Mouse (Mus musculus) kidney, embryonic 15.5 days (tissue): ENCODE results near the gene Lipe. TPM values are rescaled to one million over a fixed set of nuclear protein-coding genes. Genes with fewer than 3 reads are reported as not detected.

Experiments used
- ATAC-seq: fragments of 200-750 bp; cut with Nextera tagmentation; replicated peaks from 2 replicates; pipeline ENCODE4 v1.8.0; 2017; ENCODE audit warnings: moderate TSS enrichment; ENCODE audit not compliant: low FRiP score
- H3K27ac ChIP-seq: fragments of 300-500 bp; sonication (generic); 2 replicates; pipeline ENCODE4 v1.5.1; 2015; ENCODE audit warnings: mild to moderate bottlenecking, inconsistent platforms
- H3K27me3 ChIP-seq: fragments of 300-500 bp; sonication (generic); 2 replicates; pipeline ENCODE4 v1.6.1; 2015; ENCODE audit warnings: inconsistent platforms
- H3K36me3 ChIP-seq: fragments of 300-500 bp; sonication (generic); 2 replicates; pipeline ENCODE4 v1.6.1; 2015; ENCODE audit warnings: inconsistent platforms
- H3K4me1 ChIP-seq: fragments of 300-500 bp; sonication (generic); 2 replicates; pipeline ENCODE4 v1.6.1; 2015; ENCODE audit warnings: inconsistent platforms
- H3K4me2 ChIP-seq: fragments of 300-500 bp; sonication (generic); 2 replicates; pipeline ENCODE4 v1.6.1; 2015; ENCODE audit warnings: moderate library complexity, mild to moderate bottlenecking, inconsistent platforms
- H3K4me3 ChIP-seq: fragments of 300-500 bp; sonication (generic); replicated peaks from 2 replicates; pipeline ENCODE4 v1.5.1; 2015; ENCODE audit warnings: mild to moderate bottlenecking, inconsistent platforms
- H3K9ac ChIP-seq: fragments of 300-500 bp; sonication (generic); 2 replicates; pipeline ENCODE4 v1.6.1; 2015; ENCODE audit warnings: mild to moderate bottlenecking, inconsistent platforms
- H3K9me3 ChIP-seq: fragments of 300-500 bp; sonication (generic); replicated peaks from 2 replicates; pipeline ENCODE4 v1.6.1; 2016; ENCODE audit warnings: inconsistent platforms
- WGBS: fragments of 180-500 bp; shearing (Covaris S2); methylation state at CpG from one replicate; pipeline ENCODE4 v1.1.7; 2015; ENCODE audit warnings: mixed read lengths; 5-methylcytosine and 5-hydroxymethylcytosine counted together
- polyA plus RNA-seq: library from polyadenylated mRNA; unstranded; fragments of >200 nt; fragmentation: Nextera tagmentation; extraction: Ambion mirVana; gene quantifications from 2 replicates; pipeline ENCODE4 v1.2.1, GENCODE M21; 2015

The Lipe gene
- polyA plus RNA-seq, 1 experiment from 2014 or later: 12.2 TPM

DNA sequence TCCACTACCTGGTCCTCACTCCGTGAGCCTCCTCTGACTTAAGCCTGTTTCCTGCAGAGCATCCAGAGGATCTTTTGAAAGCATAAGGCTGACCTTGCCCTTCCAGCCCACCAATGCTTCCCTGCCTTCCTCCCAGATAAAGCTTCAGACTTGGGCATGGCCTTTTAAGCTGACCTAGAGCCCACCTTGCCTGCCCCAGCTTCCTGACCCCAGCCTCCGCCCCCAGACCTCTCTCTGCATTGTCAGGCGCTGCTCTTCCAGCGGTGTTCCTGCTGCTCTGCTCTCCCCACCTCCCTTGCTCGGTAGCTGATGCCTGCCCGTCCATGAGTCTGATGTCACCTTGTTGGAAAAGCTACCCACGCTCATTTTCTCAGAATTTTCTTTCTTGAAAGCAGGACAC lies 5.7 kb downstream of the Lipe start:
- Histone ChIP-seq H3K27me3 (no peaks in the 10 kb centered on the region), H3K27ac (no peak overlapping the region), H3K9me3 (no peaks in the 10 kb centered on the region), H3K4me1 (peaks cover 55% of the 10 kb centered on the region), H3K9ac (no peak overlapping the region), H3K4me2 (no peak overlapping the region), H3K4me3 (no peak overlapping the region), H3K36me3 (peaks cover 12% of the 10 kb centered on the region)
- WGBS: 45% methylated on average over 7 of the region's 7 CpGs
- ATAC-seq: no peak

DNA sequence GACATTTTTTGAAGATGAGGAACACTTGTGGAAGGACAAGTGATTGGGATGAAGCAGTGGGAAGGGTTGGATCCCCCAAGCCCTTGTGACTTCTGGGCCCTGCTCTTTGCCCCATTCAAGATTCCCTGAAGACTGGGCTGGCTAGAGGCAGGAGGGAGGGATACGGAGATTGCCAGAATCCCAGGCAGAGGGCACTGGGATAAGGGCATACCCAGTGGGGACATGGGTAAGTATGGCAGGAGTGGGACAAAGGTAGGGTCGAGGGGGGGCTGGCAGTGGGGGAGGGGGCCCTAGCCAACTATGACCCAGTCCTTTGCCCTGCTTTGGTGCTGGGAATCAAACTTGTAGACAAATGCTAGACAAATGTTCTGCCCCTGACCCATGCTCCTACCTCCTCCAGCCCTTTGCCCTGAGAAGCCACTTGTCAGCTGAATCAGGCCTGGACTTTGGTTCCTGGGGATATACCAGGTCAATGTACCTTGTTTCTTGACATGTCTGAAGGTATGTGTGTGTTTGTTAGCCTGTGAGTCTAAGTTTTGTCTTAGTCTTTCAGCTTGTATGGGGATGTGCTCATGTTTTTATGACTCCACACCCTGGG lies 6.6 kb downstream of the Lipe start:
- 79% methylated on average over 2 of the region's 2 CpGs for WGBS
- peaks cover 21% of the 10 kb centered on the region for H3K36me3 ChIP-seq
- peaks cover 47% of the 10 kb centered on the region for H3K4me1 ChIP-seq
- no peak for ATAC-seq
- no peak overlapping the region for H3K4me3 ChIP-seq
- H3K27me3 ChIP-seq: no peaks in the 10 kb centered on the region
- no peak overlapping the region for H3K4me2 ChIP-seq
- H3K9me3 ChIP-seq: no peaks in the 10 kb centered on the region
- no peak overlapping the region for H3K27ac ChIP-seq
- no peak overlapping the region for H3K9ac ChIP-seq

DNA sequence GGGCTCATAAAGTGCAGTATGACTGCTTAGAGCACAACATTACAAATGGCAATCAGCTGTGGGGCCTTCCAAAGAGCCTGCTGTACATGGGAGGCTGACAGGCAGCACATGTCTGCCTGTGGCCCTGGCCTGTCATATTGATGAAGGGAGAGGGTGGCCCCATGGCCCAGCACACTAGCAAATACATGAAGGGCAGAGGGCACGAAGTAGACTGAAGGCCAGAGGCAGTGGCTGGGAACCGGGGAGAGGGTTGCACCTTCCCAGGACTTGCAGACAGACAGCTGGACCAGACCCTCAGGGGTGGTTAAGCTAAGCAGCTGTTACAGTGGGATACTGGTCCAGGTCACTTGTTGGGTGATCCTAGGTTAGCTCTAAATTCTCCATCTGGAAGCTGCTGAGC lies 7.5 kb downstream of the Lipe start:
- no peak for ATAC-seq
- H3K27ac ChIP-seq: no peak overlapping the region
- H3K36me3 ChIP-seq: peaks cover 29% of the 10 kb centered on the region
- no peak overlapping the region for H3K9ac ChIP-seq
- peaks cover 44% of the 10 kb centered on the region for H3K4me1 ChIP-seq
- H3K4me2 ChIP-seq: no peak overlapping the region
- H3K27me3 ChIP-seq: no peaks in the 10 kb centered on the region
- no peak overlapping the region for H3K4me3 ChIP-seq
- 45% methylated on average over 2 of the region's 2 CpGs for WGBS
- no peaks in the 10 kb centered on the region for H3K9me3 ChIP-seq

DNA sequence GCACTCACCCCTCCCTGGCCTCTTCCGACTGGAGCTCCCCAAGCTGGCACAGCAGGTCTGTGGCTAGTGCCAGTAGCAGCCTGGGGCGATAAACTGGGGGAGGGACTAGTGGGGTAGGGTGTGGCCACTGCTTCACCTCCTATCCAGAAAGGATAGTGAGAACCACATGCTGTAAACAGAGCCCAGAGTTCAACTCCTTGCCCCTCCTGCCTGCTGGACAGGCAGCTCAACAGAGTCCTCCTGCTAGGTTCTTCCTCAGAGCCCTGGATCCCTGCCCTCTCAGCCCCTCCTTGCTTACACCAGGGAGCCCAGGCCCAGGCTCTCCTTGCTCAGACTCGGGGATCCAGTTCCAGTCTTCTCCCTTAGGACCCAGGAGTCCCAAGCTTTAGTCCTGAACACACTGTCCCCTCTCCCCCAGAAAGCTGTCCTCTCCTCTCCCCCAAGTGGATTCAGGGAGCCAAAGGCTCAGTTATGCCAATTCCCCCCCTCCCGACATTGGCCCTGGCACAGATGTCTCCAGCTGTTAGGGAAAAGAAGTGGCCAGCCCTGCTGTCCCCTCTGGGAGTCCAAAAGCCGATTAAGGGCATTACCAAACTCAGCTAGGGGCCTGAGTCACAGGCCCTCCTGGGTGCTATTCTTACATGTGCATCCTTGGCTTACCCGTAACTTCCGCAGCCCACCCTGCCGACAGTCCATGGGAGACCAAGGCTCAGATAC lies 8.3 kb downstream of the Lipe start:
- ATAC-seq: peak; percentile 36
- 55% methylated on average over 8 of the region's 8 CpGs for WGBS
- peaks cover 48% of the 10 kb centered on the region for H3K4me1 ChIP-seq
- no peaks in the 10 kb centered on the region for H3K27me3 ChIP-seq
- H3K9ac ChIP-seq: no peak overlapping the region
- no peak overlapping the region for H3K4me3 ChIP-seq
- 0 out of 2 replicates have a peak overlapping the region, but pooled peaks have one; percentile 27 for H3K27ac ChIP-seq
- H3K9me3 ChIP-seq: no peaks in the 10 kb centered on the region
- H3K4me2 ChIP-seq: no peak overlapping the region
- peaks cover 35% of the 10 kb centered on the region for H3K36me3 ChIP-seq

DNA sequence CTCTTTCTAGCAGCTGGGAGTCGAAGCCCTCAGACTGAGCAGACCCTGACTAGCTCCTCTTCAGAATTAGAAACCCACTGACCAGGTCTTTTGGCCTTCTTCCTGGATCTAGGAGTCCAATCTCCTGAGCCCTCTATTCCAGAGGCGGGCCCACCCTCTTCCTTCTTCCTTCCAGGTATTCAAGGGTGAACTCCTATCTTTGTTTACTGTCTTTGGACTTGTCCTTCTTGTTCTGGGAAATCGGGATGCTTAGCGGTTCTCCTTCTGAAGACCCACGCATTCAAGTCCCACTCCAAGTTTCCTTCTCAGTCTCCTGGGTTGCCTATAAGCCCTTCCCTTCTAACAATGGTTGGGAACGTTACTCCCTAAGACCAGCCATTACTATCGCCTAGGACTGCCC lies 9.6 kb downstream of the Lipe start:
- H3K27ac ChIP-seq: no peak overlapping the region
- peaks cover 48% of the 10 kb centered on the region for H3K36me3 ChIP-seq
- no peak for ATAC-seq
- H3K27me3 ChIP-seq: no peaks in the 10 kb centered on the region
- H3K9ac ChIP-seq: no peak overlapping the region
- no peaks in the 10 kb centered on the region for H3K9me3 ChIP-seq
- H3K4me3 ChIP-seq: no peak overlapping the region
- H3K4me1 ChIP-seq: peaks cover 37% of the 10 kb centered on the region
- 84% methylated on average over 7 of the region's 7 CpGs for WGBS
- no peak overlapping the region for H3K4me2 ChIP-seq

DNA sequence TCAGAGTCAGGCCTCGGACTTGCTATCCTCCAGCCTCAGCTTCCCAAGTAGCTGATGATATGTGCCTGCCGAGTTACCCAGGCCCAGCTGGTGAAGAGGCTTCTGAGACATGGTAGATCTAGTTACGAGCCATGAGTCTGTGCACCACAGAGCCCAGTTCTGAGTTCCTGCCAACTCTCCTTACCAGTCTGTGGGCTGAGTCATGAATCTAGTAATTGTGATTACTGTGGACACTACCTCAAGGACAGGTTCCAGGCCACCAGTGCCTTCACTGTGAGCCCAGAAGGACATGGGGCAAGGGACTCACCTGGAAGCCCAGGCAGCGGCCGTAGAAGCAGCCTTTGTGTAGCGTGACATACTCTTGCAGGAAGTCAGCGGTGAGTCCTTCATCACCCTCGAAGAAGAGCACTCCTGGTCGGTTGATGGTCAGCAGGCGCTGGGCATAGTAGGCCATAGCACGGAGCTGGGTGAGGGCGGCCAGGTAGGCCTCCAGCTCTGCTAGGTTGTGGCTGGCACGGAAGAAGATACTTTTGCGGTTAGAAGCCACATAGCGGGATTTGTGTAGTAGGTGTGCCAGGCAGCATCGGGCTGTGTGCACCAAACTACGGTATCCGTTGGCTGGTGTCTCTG lies 10.6 kb downstream of the Lipe start:
- ATAC-seq: no peak
- 93% methylated on average over 18 of the region's 18 CpGs for WGBS
- Histone ChIP-seq H3K27ac (no peak overlapping the region), H3K9ac (no peak overlapping the region), H3K4me1 (peaks cover 28% of the 10 kb centered on the region), H3K4me3 (no peak overlapping the region), H3K9me3 (no peaks in the 10 kb centered on the region), H3K4me2 (no peak overlapping the region), H3K27me3 (no peaks in the 10 kb centered on the region), H3K36me3 (peaks cover 58% of the 10 kb centered on the region)

DNA sequence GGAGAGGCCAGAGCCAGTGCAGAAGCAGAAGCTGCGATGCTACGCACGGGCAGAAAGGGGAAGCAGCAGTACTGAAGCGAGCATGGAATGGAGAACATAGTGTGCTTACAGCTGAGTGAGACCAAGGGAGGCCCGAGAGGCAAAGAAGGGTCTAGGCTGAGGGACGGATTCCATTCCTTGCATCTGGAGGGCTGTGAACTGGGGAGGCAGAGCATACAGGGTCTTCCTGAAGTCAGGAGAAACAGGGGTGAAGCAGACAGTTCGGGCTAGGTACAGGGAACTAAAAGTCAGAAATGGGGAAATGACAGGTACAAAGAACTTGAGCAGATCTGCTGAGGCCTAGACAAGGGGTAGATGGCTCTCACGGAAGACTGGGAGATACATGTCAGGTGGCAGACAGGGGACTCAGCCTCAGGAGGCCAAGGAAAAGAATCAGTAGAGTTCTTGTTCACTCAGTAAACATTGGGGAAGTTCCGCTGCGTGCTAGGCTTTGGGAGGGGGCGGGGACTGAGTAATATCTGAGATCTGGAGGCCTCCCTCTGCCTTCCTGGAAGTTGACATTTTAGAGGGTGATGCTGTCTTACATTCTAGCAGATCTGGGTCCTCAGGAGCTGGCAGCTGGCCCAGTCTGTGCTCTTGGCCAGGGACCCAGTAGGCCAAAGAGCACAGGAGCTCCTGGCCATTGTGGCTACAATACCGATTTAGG lies 12.5 kb downstream of the Lipe start:
- 80% methylated on average over 12 of the region's 12 CpGs for WGBS
- H3K4me3 ChIP-seq: no peak overlapping the region
- H3K4me1 ChIP-seq: peaks cover 22% of the 10 kb centered on the region
- no peaks in the 10 kb centered on the region for H3K9me3 ChIP-seq
- H3K4me2 ChIP-seq: no peak overlapping the region
- H3K36me3 ChIP-seq: peaks cover 75% of the 10 kb centered on the region
- peak overlapping the region; percentile 28; the same call in 1 of the 2 replicates for H3K27ac ChIP-seq
- H3K9ac ChIP-seq: no peak overlapping the region
- no peaks in the 10 kb centered on the region for H3K27me3 ChIP-seq
- ATAC-seq: no peak

DNA sequence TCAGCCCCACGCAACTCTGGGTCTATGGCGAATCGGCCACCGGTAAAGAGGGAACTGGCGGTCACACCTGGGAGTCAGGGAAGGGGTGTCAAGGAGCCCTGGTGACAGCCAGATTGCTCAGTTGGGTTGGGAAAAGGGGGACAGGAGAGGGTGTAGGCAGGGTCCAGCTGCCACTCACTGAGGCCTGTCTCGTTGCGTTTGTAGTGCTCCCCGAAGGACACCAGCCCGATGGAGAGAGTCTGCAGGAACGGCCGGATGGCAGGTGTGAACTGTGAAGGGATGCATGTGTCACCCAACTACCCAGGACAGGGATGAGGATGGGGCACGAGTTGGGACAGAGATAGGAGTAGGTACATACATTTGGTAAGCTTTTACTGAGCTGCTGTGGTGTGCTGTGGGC lies 13.3 kb downstream of the Lipe start:
- H3K27ac ChIP-seq: no peak overlapping the region
- no peaks in the 10 kb centered on the region for H3K9me3 ChIP-seq
- no peak overlapping the region for H3K4me3 ChIP-seq
- peaks cover 77% of the 10 kb centered on the region for H3K36me3 ChIP-seq
- 87% methylated on average over 12 of the region's 12 CpGs for WGBS
- H3K27me3 ChIP-seq: no peaks in the 10 kb centered on the region
- H3K4me2 ChIP-seq: no peak overlapping the region
- peaks cover 18% of the 10 kb centered on the region for H3K4me1 ChIP-seq
- no peak overlapping the region for H3K9ac ChIP-seq
- ATAC-seq: no peak

DNA sequence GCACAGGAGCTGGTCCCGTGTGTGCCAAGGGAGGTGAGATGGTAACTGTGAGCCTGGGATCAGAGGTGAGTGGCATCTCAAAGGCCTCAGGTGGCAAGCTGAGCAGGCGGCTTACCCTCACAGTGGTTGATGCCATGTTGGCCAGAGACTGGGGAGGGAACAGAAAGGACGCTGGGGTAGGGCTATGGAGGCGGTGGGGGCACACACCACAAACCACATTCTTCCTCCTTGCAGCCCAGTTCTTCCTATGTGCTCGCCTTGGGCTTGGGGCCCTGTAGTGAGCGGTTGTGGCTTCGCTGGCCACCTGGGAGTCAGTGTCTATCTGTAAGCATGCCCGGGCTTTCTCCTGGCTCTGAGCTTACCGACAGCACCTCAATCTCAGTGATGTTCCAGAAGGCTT lies 13.7 kb downstream of the Lipe start:
- H3K4me1 ChIP-seq: peaks cover 18% of the 10 kb centered on the region
- H3K4me3 ChIP-seq: no peak overlapping the region
- peaks cover 77% of the 10 kb centered on the region for H3K36me3 ChIP-seq
- no peak overlapping the region for H3K4me2 ChIP-seq
- ATAC-seq: no peak
- H3K27me3 ChIP-seq: no peaks in the 10 kb centered on the region
- H3K27ac ChIP-seq: no peak overlapping the region
- no peak overlapping the region for H3K9ac ChIP-seq
- H3K9me3 ChIP-seq: no peaks in the 10 kb centered on the region
- WGBS: 94% methylated on average over 9 of the region's 9 CpGs

DNA sequence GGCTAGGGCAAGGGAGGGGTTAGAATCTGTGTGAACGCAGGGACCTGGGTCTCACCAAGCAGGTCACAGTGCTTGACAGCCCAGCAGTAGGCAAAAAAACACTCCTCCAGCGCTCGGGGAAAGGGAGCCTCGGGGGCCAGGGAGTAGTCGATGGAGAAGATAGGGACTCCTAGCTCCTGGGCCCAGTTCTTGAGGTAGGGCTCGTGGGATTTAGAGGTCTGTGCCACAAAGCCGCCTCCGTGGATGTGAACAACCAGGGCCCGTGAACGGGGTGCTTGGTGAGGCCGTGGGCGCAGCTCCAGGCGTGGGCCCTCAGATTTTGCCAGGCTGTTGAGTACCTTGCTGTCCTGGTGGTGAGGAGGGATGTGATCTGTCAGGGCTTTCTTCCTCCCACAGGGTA lies 14.2 kb downstream of the Lipe start:
- H3K4me3 ChIP-seq: no peak overlapping the region
- H3K27me3 ChIP-seq: no peaks in the 10 kb centered on the region
- H3K36me3 ChIP-seq: peaks cover 74% of the 10 kb centered on the region
- no peak overlapping the region for H3K27ac ChIP-seq
- no peaks in the 10 kb centered on the region for H3K9me3 ChIP-seq
- H3K9ac ChIP-seq: no peak overlapping the region
- no peak overlapping the region for H3K4me2 ChIP-seq
- ATAC-seq: no peak
- peaks cover 22% of the 10 kb centered on the region for H3K4me1 ChIP-seq
- 92% methylated on average over 13 of the region's 13 CpGs for WGBS

DNA sequence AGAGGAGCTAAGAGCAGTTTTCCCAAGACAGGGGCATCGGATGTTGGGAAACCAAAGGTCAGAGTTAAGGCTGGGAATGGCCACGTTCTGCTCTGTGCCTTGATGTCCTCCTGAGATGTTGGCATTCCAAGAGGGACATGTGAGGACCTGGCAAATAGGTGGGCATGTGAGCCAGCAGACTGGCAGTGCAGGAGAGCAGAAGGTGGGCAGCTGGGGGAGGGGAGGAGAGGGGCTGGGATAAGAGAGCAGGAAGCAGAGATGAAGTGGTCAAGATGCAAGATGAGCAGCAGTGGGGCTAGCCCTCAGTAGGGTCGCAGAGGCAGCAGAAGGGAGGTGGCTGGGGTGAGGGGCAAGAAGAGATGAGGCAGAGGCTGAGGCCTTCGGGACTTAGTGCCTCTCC lies 14.6 kb downstream of the Lipe start:
- no peak overlapping the region for H3K4me2 ChIP-seq
- no peaks in the 10 kb centered on the region for H3K27me3 ChIP-seq
- H3K9ac ChIP-seq: no peak overlapping the region
- WGBS: 79% methylated on average over 4 of the region's 4 CpGs
- no peak overlapping the region for H3K27ac ChIP-seq
- no peak for ATAC-seq
- no peak overlapping the region for H3K4me3 ChIP-seq
- peaks cover 26% of the 10 kb centered on the region for H3K4me1 ChIP-seq
- peaks cover 74% of the 10 kb centered on the region for H3K36me3 ChIP-seq
- H3K9me3 ChIP-seq: no peaks in the 10 kb centered on the region

DNA sequence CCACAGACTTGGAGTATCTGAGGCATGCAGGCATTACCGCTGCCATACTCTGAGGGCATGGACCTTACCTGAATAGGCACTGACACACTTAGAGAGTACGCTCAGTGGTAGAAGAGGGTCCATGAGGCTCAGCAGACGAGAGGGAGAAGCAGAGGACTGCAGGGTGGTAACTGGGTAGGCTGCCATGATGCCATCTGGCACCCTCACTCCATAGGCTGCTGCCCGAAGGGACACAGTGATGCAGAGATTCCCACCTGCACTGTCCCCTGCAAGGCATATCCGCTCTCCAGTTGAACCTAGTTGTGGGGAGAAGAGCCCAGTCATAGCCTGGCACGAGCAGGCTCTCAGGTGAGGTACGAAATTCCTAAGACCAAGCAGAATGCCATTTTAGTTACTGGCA lies 15.1 kb downstream of the Lipe start:
- WGBS: 93% methylated on average over 7 of the region's 7 CpGs
- H3K4me3 ChIP-seq: no peak overlapping the region
- ATAC-seq: no peak
- no peak overlapping the region for H3K27ac ChIP-seq
- H3K9me3 ChIP-seq: no peaks in the 10 kb centered on the region
- no peak overlapping the region for H3K9ac ChIP-seq
- H3K36me3 ChIP-seq: peaks cover 70% of the 10 kb centered on the region
- peaks cover 28% of the 10 kb centered on the region for H3K4me1 ChIP-seq
- no peak overlapping the region for H3K4me2 ChIP-seq
- H3K27me3 ChIP-seq: no peaks in the 10 kb centered on the region
